In the genomic region with DNA sequence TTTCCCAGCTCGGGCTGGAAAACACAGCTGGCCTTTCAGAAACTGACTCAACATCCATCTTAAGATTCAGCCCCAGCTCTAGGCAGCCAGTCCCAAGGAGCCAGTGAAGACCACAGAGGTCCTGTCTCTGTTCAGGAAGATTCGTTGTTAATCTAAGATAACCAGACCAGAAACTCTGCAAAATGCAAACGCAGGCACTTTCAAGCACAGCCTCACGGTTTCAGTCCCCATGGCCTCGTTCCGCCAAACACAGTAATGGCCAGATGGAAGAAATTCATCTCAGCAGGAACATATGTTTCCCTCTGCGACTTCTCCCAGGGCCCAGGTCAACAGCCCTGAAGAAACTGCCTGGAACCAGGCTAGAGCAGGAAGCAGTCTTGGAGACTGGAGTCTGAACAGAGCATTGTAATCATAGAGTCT, we compare ENCODE assay signal across 10 mouse cellular contexts.
DNase-seq lines count a peak whose midpoint lies in the region; ATAC-seq lines count a peak whose summit lies in the region.
"Had no signal": no experiment of that assay in that cellular context is flagged by ENCODE, and none has a peak within 500 bp of the region (broad histone marks: within the 10 kb centered on the region; RNA-seq: fewer than 3 reads in every experiment).

No protein-coding gene starts in this region.

- DNase-seq in heart, postnatal 4 days, result no peak
- peak; percentile 78 to 85 for DNase-seq in cerebellum, adult 18-20 months
- DNase-seq in forelimb bud, embryonic 11.5 days (ENCODE audit: low read depth, low spot score), result peak; percentile 72
- no peak for DNase-seq in urinary bladder, postnatal 14 days (ENCODE audit: low spot score)
- DNase-seq in urinary bladder, adult 2 months (ENCODE audit: low spot score), result no peak
- no peak for DNase-seq in spleen, adult 18-20 months
- DNase-seq: gastrocnemius, postnatal 10 days; layer of hippocampus, adult 9-11 months had no signal

- 61% methylated on average over 7 of the region's 7 CpGs for WGBS in heart, embryonic 16.5 days

- H3K36me3 ChIP-seq in heart, embryonic 16.5 days (ENCODE audit: control insufficient read depth, insufficient read depth), result no peaks in the 10 kb centered on the region

- H3K9me3 ChIP-seq in heart, embryonic 16.5 days (replicated peaks; ENCODE audit: control insufficient read depth, low read length), result peaks cover 6% of the 10 kb centered on the region

- H3K4me2 ChIP-seq in heart, embryonic 16.5 days (ENCODE audit: low read depth, low read length), result no peak overlapping the region

- H3K9ac ChIP-seq in heart, embryonic 16.5 days (ENCODE audit: low read length), result no peak overlapping the region

- H3K27ac ChIP-seq in heart, embryonic 16.5 days (ENCODE audit: low read length), result peak overlapping the region; percentile 46

- no peaks in the 10 kb centered on the region for H3K27me3 ChIP-seq in heart, embryonic 16.5 days (ENCODE audit: control insufficient read depth, insufficient read depth, low read length)

- ATAC-seq in heart, embryonic 16.5 days (replicated peaks; ENCODE audit: extremely low read depth, insufficient read depth, low FRiP score), result peak; percentile 31
- ATAC-seq in megakaryocyte progenitor cell, adult 5-6 weeks (replicated peaks; ENCODE audit: poor library complexity), result peak; percentile 38

- peaks cover 3% of the 10 kb centered on the region for H3K4me1 ChIP-seq in heart, embryonic 16.5 days (ENCODE audit: control insufficient read depth, insufficient read depth, low read length)

- H3K4me3 ChIP-seq in heart, embryonic 16.5 days (ENCODE audit: low read length), result no peak overlapping the region

Comparison
In these comparisons a context has a peak if more than half of its experiments do, and no peak if none do; other contexts are left out.
1. DNase-seq: peak in cerebellum, adult 18-20 months (2 of 2) and forelimb bud, embryonic 11.5 days (single experiment); none in heart, postnatal 4 days (single experiment), urinary bladder, postnatal 14 days (single experiment), urinary bladder, adult 2 months (single experiment) and spleen, adult 18-20 months (0 of 2).